ENCODE assay signal across 15 mouse cellular contexts in genomic region chr11:94773851-94774250, GRCm38 (mm10). TPM values are rescaled to one million over a fixed set of nuclear protein-coding genes. Genes with fewer than 3 reads are reported as not detected.
A peak's percentile ranks its signal among the peaks of the same experiment; 100 is the strongest.
DNase-seq lines count a peak whose midpoint lies in the region; ATAC-seq and TF ChIP-seq lines count a peak whose summit lies in the region.
"Had no signal": no experiment of that assay in that cellular context is flagged by ENCODE, and none has a peak within 500 bp of the region (broad histone marks: within the 10 kb centered on the region; RNA-seq: fewer than 3 reads in every experiment).

No protein-coding gene starts in this region.

- TF ChIP-seq POLR2A in small intestine, adult 2 months (IDR thresholded peaks at IDR 0.05; ENCODE audit: low read depth, low read length): no peak

- no peak overlapping the region for H3K4me3 ChIP-seq in liver, embryonic 14.5 days (ENCODE audit: insufficient read depth in 1 of 2, low read depth in 2 of 2, low read length in 2 of 2)
- H3K4me3 ChIP-seq in liver, embryonic 12.5 days: no peak overlapping the region
- H3K4me3 ChIP-seq in small intestine, adult 2 months (ENCODE audit: low read depth, low read length): no peak overlapping the region
- no peak overlapping the region for H3K4me3 ChIP-seq in kidney, embryonic 15.5 days (replicated peaks)
- H3K4me3 ChIP-seq: forebrain, embryonic 12.5 days; heart, embryonic 13.5 days; limb, embryonic 13.5 days; megakaryocyte, embryonic 14.5 days had no signal

- no peak overlapping the region for H3K9ac ChIP-seq in liver, embryonic 14.5 days (replicated peaks)
- H3K9ac ChIP-seq in liver, embryonic 12.5 days: no peak overlapping the region
- no peak overlapping the region for H3K9ac ChIP-seq in kidney, embryonic 15.5 days
- H3K9ac ChIP-seq: forebrain, embryonic 12.5 days; heart, embryonic 13.5 days; limb, embryonic 13.5 days had no signal

- no peak for TF ChIP-seq EP300 in liver, embryonic 14.5 days (IDR thresholded peaks at IDR 0.05; ENCODE audit: low read depth)

- no peaks in the 10 kb centered on the region for H3K9me3 ChIP-seq in liver, embryonic 14.5 days (ENCODE audit: control insufficient read depth, low read length)
- no peaks in the 10 kb centered on the region for H3K9me3 ChIP-seq in liver, embryonic 12.5 days (replicated peaks)
- H3K9me3 ChIP-seq in kidney, embryonic 15.5 days (replicated peaks): no peaks in the 10 kb centered on the region
- H3K9me3 ChIP-seq: forebrain, embryonic 12.5 days; heart, embryonic 13.5 days; limb, embryonic 13.5 days had no signal

- peak; percentile 53 for TF ChIP-seq CTCF in liver, embryonic 14.5 days (IDR thresholded peaks at IDR 0.05; ENCODE audit: low read depth)
- TF ChIP-seq CTCF in small intestine, adult 2 months (IDR thresholded peaks at IDR 0.05; ENCODE audit: extremely low read depth, insufficient read length, insufficient replicate concordance, low read depth, low read length): no peak

- no peak overlapping the region for H3K27ac ChIP-seq in liver, embryonic 14.5 days
- H3K27ac ChIP-seq in liver, embryonic 12.5 days: no peak overlapping the region
- peak overlapping the region; percentile 81 for H3K27ac ChIP-seq in small intestine, adult 2 months (ENCODE audit: insufficient read depth, low read depth, low read length)
- no peak overlapping the region for H3K27ac ChIP-seq in kidney, embryonic 15.5 days
- H3K27ac ChIP-seq: forebrain, embryonic 12.5 days; heart, embryonic 13.5 days; limb, embryonic 13.5 days had no signal

- peak; percentile 12 to 14 for DNase-seq in cerebellum, postnatal 10 days
- DNase-seq in cerebellum, postnatal 25 days: no peak
- no peak for DNase-seq in liver, embryonic 14.5 days (ENCODE audit: low read depth in 3 of 3, low spot score in 3 of 3)
- DNase-seq in ZHBTc4 (ENCODE audit: low read depth, low spot score): peak; percentile 73
- no peak for DNase-seq in right cerebral cortex, postnatal 36 days (ENCODE audit: low spot score in 2 of 2)
- DNase-seq: adrenal gland, postnatal 25 days; cerebellum, adult 9-10 months; kidney, postnatal 14 days had no signal

- no peak overlapping the region for H3K4me2 ChIP-seq in liver, embryonic 14.5 days (ENCODE audit: low read depth)
- H3K4me2 ChIP-seq in liver, embryonic 12.5 days: no peak overlapping the region
- no peak overlapping the region for H3K4me2 ChIP-seq in kidney, embryonic 15.5 days
- H3K4me2 ChIP-seq: forebrain, embryonic 12.5 days; heart, embryonic 13.5 days; limb, embryonic 13.5 days had no signal

- H3K36me3 ChIP-seq in liver, embryonic 14.5 days (replicated peaks; ENCODE audit: control insufficient read depth, insufficient read depth, low read depth): no peaks in the 10 kb centered on the region
- no peaks in the 10 kb centered on the region for H3K36me3 ChIP-seq in liver, embryonic 12.5 days
- H3K36me3 ChIP-seq in small intestine, adult 2 months (ENCODE audit: control insufficient read depth, insufficient read depth, low read length): no peaks in the 10 kb centered on the region
- H3K36me3 ChIP-seq in kidney, embryonic 15.5 days: no peaks in the 10 kb centered on the region
- H3K36me3 ChIP-seq: forebrain, embryonic 12.5 days; heart, embryonic 13.5 days; limb, embryonic 13.5 days had no signal

- ATAC-seq in liver, embryonic 14.5 days (ENCODE audit: insufficient read depth): no peak
- ATAC-seq in liver, embryonic 12.5 days: no peak
- ATAC-seq in kidney, embryonic 15.5 days (replicated peaks; ENCODE audit: low FRiP score): no peak

- H3K27me3 ChIP-seq in liver, embryonic 14.5 days (ENCODE audit: control insufficient read depth, insufficient read depth, low read length): no peaks in the 10 kb centered on the region
- peaks cover 5% of the 10 kb centered on the region; the same call in 1 of the 2 replicates for H3K27me3 ChIP-seq in liver, embryonic 12.5 days (replicated peaks)
- H3K27me3 ChIP-seq in small intestine, adult 2 months (ENCODE audit: control insufficient read depth, insufficient read depth, low read length): no peaks in the 10 kb centered on the region
- 0 out of 2 replicates have a peak, but pooled peaks cover 5% of the 10 kb centered on the region for H3K27me3 ChIP-seq in kidney, embryonic 15.5 days
- H3K27me3 ChIP-seq: forebrain, embryonic 12.5 days; limb, embryonic 13.5 days had no signal

- WGBS in liver, embryonic 14.5 days (ENCODE audit: insufficient replicate concordance): 36% methylated on average over 1 of the region's 1 CpGs
- WGBS in liver, embryonic 12.5 days (ENCODE audit: insufficient replicate concordance): 50% methylated on average over 1 of the region's 1 CpGs
- WGBS in small intestine, adult 2 months: 34% methylated on average over 1 of the region's 1 CpGs
- WGBS in kidney, embryonic 15.5 days: 83% methylated on average over 1 of the region's 1 CpGs

- H3K4me1 ChIP-seq in liver, embryonic 14.5 days (replicated peaks; ENCODE audit: control insufficient read depth in 2 of 2, insufficient read depth in 2 of 2, low read length in 1 of 2): no peaks in the 10 kb centered on the region
- no peaks in the 10 kb centered on the region for H3K4me1 ChIP-seq in liver, embryonic 12.5 days
- peaks cover 25% of the 10 kb centered on the region; the same call in 1 of the 2 replicates for H3K4me1 ChIP-seq in small intestine, adult 2 months (ENCODE audit: control insufficient read depth, insufficient read depth, insufficient read length, low read length)
- no peaks in the 10 kb centered on the region for H3K4me1 ChIP-seq in kidney, embryonic 15.5 days
- H3K4me1 ChIP-seq: forebrain, embryonic 12.5 days; heart, embryonic 13.5 days; limb, embryonic 13.5 days; megakaryocyte, embryonic 14.5 days had no signal

RNA-seq across cellular contexts. Expression of gene Tmem92, which starts 8.7 kb away (rescaled TPM):
- polyA plus RNA-seq in liver, embryonic 14.5 days (2012; rRNA removed): not detected in 2 replicates
- not detected in 2 replicates for polyA plus RNA-seq in liver, embryonic 14.5 days (2014; fragmentation: Nextera tagmentation; extraction: Ambion mirVana)
- polyA plus RNA-seq in liver, embryonic 12.5 days (2016; fragmentation: Nextera tagmentation; extraction: Ambion mirVana): not detected in 2 replicates
- polyA plus RNA-seq in small intestine, adult 2 months (2012; rRNA removed): 0.10 TPM in 1 of 2 replicates, not detected in the other
- polyA plus RNA-seq in kidney, embryonic 15.5 days (2015; fragmentation: Nextera tagmentation; extraction: Ambion mirVana): not detected in 2 replicates
- polyA plus RNA-seq: forebrain, embryonic 12.5 days; heart, embryonic 13.5 days; limb, embryonic 13.5 days had no signal

RNA-seq across cellular contexts. Expression of gene Cdc34b, which starts 32.3 kb away (rescaled TPM):
- 0.03 TPM in 1 of 2 replicates, not detected in the other for polyA plus RNA-seq in liver, embryonic 14.5 days (2012; rRNA removed)
- 0.08 TPM in 1 of 2 replicates, not detected in the other for polyA plus RNA-seq in liver, embryonic 14.5 days (2014; fragmentation: Nextera tagmentation; extraction: Ambion mirVana)
- 0.11 TPM in 1 of 2 replicates, not detected in the other for polyA plus RNA-seq in liver, embryonic 12.5 days (2016; fragmentation: Nextera tagmentation; extraction: Ambion mirVana)
- 0.13 TPM in 1 of 2 replicates, not detected in the other for polyA plus RNA-seq in small intestine, adult 2 months (2012; rRNA removed)
- 0.41 and 0.47 TPM in 2 replicates for polyA plus RNA-seq in kidney, embryonic 15.5 days (2015; fragmentation: Nextera tagmentation; extraction: Ambion mirVana)

Comparison
In these comparisons a context has a peak if more than half of its experiments do, and no peak if none do; other contexts are left out.
1. DNase-seq: peak in cerebellum, postnatal 10 days (2 of 2) and ZHBTc4 (single experiment); none in cerebellum, postnatal 25 days (0 of 2), liver, embryonic 14.5 days (0 of 3) and right cerebral cortex, postnatal 36 days (0 of 2).